Mouse (Mus musculus): ENCODE data around the gene Prnd. TPM values are rescaled to one million over a fixed set of nuclear protein-coding genes. Genes with fewer than 3 reads are reported as not detected.

Gene Prnd
- polyA plus RNA-seq, 1 experiment from 2014 or later, result 57.3 TPM

DNA sequence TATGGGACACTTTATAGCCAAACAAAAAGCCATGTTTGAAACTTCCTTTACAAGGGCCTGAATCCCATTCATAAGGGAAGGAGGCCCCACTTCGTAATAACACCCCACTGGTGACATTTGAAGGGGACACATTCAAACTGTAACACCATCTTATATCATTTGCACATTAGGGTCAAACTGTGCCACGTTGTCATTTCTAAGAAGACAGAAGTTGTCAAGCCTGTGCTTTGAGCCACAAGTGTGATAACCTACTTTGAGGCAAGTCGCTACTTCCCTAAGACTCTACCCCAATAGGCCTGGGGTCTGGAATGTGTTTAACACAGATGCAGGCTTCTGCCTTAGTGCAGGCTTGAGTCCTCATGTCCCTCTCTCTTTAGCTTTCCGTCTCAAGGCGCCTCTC, 43.4 kb upstream of the Prnd start:
- WGBS, result 71% methylated on average over 5 of the region's 5 CpGs
- TF ChIP-seq CTCF (IDR thresholded peaks at IDR 0.05; ENCODE audit: low read depth), result no peak
- Histone ChIP-seq H3K9ac (no peak overlapping the region), H3K27me3 (ENCODE audit: insufficient read depth, low read length) (no peaks in the 10 kb centered on the region), H3K4me1 (ENCODE audit: insufficient read depth) (no peaks in the 10 kb centered on the region), H3K27ac (ENCODE audit: low read depth) (no peak overlapping the region), H3K9me3 (ENCODE audit: low read depth, low read length) (no peaks in the 10 kb centered on the region), H3K4me2 (no peak overlapping the region), H3K4me3 (ENCODE audit: low read depth, low read length) (no peak overlapping the region), H3K36me3 (ENCODE audit: insufficient read depth) (no peaks in the 10 kb centered on the region)
- ATAC-seq (ENCODE audit: insufficient read depth), result no peak
- no peak for DNase-seq

DNA sequence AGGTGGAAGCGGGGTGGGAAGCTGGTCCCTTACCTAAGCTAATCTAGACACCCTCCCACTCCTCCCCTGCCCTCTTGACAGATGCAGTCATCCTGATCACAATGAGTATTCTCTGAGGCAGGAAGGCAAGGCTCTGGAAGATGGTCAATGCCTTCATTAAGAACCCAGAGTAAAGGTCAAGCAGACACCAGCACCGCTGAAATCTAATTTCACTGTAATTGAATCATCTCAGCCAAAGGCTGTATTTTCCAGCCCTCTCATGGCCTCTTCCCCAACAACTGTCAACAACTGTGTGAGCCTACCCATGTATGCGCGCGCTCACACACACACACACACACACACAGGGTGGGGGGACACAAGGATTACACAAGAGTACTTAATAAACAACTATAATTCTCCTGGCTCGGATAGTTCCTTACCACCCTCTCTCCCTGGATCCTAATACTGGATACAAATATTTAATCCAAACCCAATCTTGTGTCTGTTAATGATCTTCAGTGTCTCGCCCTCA, 42.3 kb upstream of the Prnd start:
- Histone ChIP-seq H3K9ac (no peak overlapping the region), H3K4me1 (ENCODE audit: insufficient read depth) (no peaks in the 10 kb centered on the region), H3K4me2 (no peak overlapping the region), H3K4me3 (ENCODE audit: low read depth, low read length) (no peak overlapping the region), H3K27ac (ENCODE audit: low read depth) (no peak overlapping the region), H3K27me3 (ENCODE audit: insufficient read depth, low read length) (no peaks in the 10 kb centered on the region), H3K36me3 (ENCODE audit: insufficient read depth) (no peaks in the 10 kb centered on the region), H3K9me3 (ENCODE audit: low read depth, low read length) (no peaks in the 10 kb centered on the region)
- TF ChIP-seq CTCF (IDR thresholded peaks at IDR 0.05; ENCODE audit: low read depth), result no peak
- 83% methylated on average over 7 of the region's 7 CpGs for WGBS
- DNase-seq (no peak), ATAC-seq (ENCODE audit: insufficient read depth) (no peak)

DNA sequence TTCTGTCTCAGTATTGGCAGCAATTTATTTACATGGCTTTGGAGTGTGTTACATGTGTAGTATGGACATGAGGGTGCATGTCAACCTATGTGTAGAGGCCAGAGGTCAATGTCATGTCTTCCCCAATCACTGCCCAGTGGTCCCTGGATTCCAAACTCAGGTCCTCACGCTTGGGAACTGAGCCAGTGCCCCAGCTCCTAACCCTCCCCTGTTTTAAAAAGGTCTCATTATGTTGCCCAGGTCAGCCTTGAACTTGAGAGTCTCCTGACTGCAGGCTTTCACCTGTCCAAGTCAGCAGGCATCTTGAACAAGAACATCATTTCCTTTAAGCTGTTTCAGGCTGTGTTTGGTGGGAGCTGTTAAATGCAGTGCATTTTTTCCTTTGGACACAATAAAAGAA, 41.8 kb upstream of the Prnd start:
- Histone ChIP-seq H3K4me3 (ENCODE audit: low read depth, low read length) (peak overlapping the region; percentile 67; the same call in 1 of the 2 replicates), H3K9ac (no peak overlapping the region), H3K27me3 (ENCODE audit: insufficient read depth, low read length) (no peaks in the 10 kb centered on the region), H3K36me3 (ENCODE audit: insufficient read depth) (no peaks in the 10 kb centered on the region), H3K4me1 (ENCODE audit: insufficient read depth) (no peaks in the 10 kb centered on the region), H3K4me2 (peak overlapping the region; percentile 66; the same call in 1 of the 2 replicates), H3K27ac (ENCODE audit: low read depth) (no peak overlapping the region), H3K9me3 (ENCODE audit: low read depth, low read length) (no peaks in the 10 kb centered on the region)
- DNase-seq (no peak), ATAC-seq (ENCODE audit: insufficient read depth) (no peak)
- TF ChIP-seq CTCF (IDR thresholded peaks at IDR 0.05; ENCODE audit: low read depth), result no peak
- WGBS, result 73% methylated on average over 1 of the region's 1 CpGs

- ATAC-seq (ENCODE audit: insufficient read depth) (peak; percentile 95), DNase-seq (peak; percentile 92)
- WGBS, result 5% methylated on average over 52 of the region's 52 CpGs
- Histone ChIP-seq H3K27ac (ENCODE audit: low read depth) (peak within 1 kb of the TSS; percentile 83; the same call in 1 of the 2 replicates), H3K4me2 (peak within 1 kb of the TSS; percentile 66), H3K9me3 (ENCODE audit: low read depth, low read length) (no peaks in the 10 kb centered on the region), H3K4me3 (ENCODE audit: low read depth, low read length) (peak within 1 kb of the TSS; percentile 67), H3K36me3 (ENCODE audit: insufficient read depth) (no peaks in the 10 kb centered on the region), H3K27me3 (ENCODE audit: insufficient read depth, low read length) (no peaks in the 10 kb centered on the region), H3K9ac (peak within 1 kb of the TSS; percentile 74), H3K4me1 (ENCODE audit: insufficient read depth) (no peaks in the 10 kb centered on the region)
- TF ChIP-seq CTCF (IDR thresholded peaks at IDR 0.05; ENCODE audit: low read depth), result peak; percentile 22; the same call in 1 of the 2 replicates
These were observed 40.7 kb upstream of the Prnd start, which contains the start of the genes Prnp and Prn for GRCm38 (mm10) chr2:131909683-131910572. Prnp (plus strand) TSS chr2:131909928. Prn (plus strand) TSS chr2:131909957.

GRCm38 (mm10) chr2:131910847-131911246, 39.8 kb upstream of the Prnd start:
- no peak for TF ChIP-seq CTCF (IDR thresholded peaks at IDR 0.05; ENCODE audit: low read depth)
- DNase-seq, result no peak
- Histone ChIP-seq H3K4me1 (ENCODE audit: insufficient read depth) (no peaks in the 10 kb centered on the region), H3K9me3 (ENCODE audit: low read depth, low read length) (no peaks in the 10 kb centered on the region), H3K36me3 (ENCODE audit: insufficient read depth) (no peaks in the 10 kb centered on the region), H3K4me2 (peak overlapping the region; percentile 66), H3K4me3 (ENCODE audit: low read depth, low read length) (peak overlapping the region; percentile 67), H3K27ac (ENCODE audit: low read depth) (no peak overlapping the region), H3K9ac (no peak overlapping the region), H3K27me3 (ENCODE audit: insufficient read depth, low read length) (no peaks in the 10 kb centered on the region)
- WGBS, result 46% methylated on average over 2 of the region's 2 CpGs
- no peak for ATAC-seq (ENCODE audit: insufficient read depth)

DNA sequence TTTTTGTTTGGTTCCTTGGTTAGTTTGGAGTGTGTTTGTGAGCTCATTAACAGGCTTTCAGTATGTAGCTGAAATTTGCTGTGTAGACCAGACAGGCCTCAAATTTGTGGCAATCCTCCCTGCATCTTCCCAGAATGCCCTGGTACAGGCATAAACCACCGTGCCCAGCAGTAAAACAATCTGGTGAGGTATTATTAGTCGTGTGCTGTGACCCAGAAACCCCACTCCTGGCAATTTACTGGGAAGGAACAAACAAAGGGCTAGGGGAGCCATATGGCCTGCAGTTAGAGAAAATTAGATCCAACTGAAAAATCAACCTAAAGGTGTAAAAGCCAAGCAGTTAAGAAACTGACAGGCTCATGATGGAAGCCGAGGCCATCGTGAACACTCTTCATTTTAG, 39.3 kb upstream of the Prnd start:
- Histone ChIP-seq H3K27me3 (ENCODE audit: insufficient read depth, low read length) (no peaks in the 10 kb centered on the region), H3K4me3 (ENCODE audit: low read depth, low read length) (no peak overlapping the region), H3K36me3 (ENCODE audit: insufficient read depth) (0 out of 2 replicates have a peak, but pooled peaks cover 2% of the 10 kb centered on the region), H3K9ac (no peak overlapping the region), H3K4me1 (ENCODE audit: insufficient read depth) (no peaks in the 10 kb centered on the region), H3K27ac (ENCODE audit: low read depth) (no peak overlapping the region), H3K4me2 (peak overlapping the region; percentile 66), H3K9me3 (ENCODE audit: low read depth, low read length) (no peaks in the 10 kb centered on the region)
- 56% methylated on average over 4 of the region's 4 CpGs for WGBS
- no peak for TF ChIP-seq CTCF (IDR thresholded peaks at IDR 0.05; ENCODE audit: low read depth)
- ATAC-seq (ENCODE audit: insufficient read depth) (no peak), DNase-seq (no peak)

Measured in lung, embryonic 14.5 days (tissue).